9 mouse cellular contexts compared by ENCODE assay signal in genomic region chr6:108367412-108367811, GRCm38 (mm10).
DNase-seq lines count a peak whose midpoint lies in the region; ATAC-seq and TF ChIP-seq lines count a peak whose summit lies in the region.
"Had no signal": no experiment of that assay in that cellular context is flagged by ENCODE, and none has a peak within 500 bp of the region (broad histone marks: within the 10 kb centered on the region; RNA-seq: fewer than 3 reads in every experiment).

No protein-coding gene starts in this region.

- no peaks in the 10 kb centered on the region for H3K9me3 ChIP-seq in liver, embryonic 14.5 days (ENCODE audit: control insufficient read depth, low read length)
- H3K9me3 ChIP-seq: embryonic facial prominence, embryonic 15.5 days had no signal

- TF ChIP-seq EP300 in liver, embryonic 14.5 days (IDR thresholded peaks at IDR 0.05; ENCODE audit: low read depth), result no peak

- H3K4me1 ChIP-seq in liver, embryonic 14.5 days (replicated peaks; ENCODE audit: control insufficient read depth in 2 of 2, insufficient read depth in 2 of 2, low read length in 1 of 2), result no peaks in the 10 kb centered on the region
- H3K4me1 ChIP-seq in embryonic fibroblast, embryonic 13.5 days (ENCODE audit: control insufficient read depth, insufficient read depth, low read length), result no peaks in the 10 kb centered on the region
- H3K4me1 ChIP-seq: embryonic facial prominence, embryonic 15.5 days had no signal

- no peak overlapping the region for H3K4me3 ChIP-seq in liver, embryonic 14.5 days (ENCODE audit: insufficient read depth in 1 of 2, low read depth in 2 of 2, low read length in 2 of 2)
- no peak overlapping the region for H3K4me3 ChIP-seq in embryonic fibroblast, embryonic 13.5 days (ENCODE audit: insufficient read depth, low read length)
- H3K4me3 ChIP-seq: embryonic facial prominence, embryonic 15.5 days had no signal

- H3K27ac ChIP-seq in liver, embryonic 14.5 days, result no peak overlapping the region
- no peak overlapping the region for H3K27ac ChIP-seq in embryonic fibroblast, embryonic 13.5 days (ENCODE audit: insufficient read depth, low read length)
- H3K27ac ChIP-seq: embryonic facial prominence, embryonic 15.5 days had no signal

- H3K27me3 ChIP-seq in liver, embryonic 14.5 days (ENCODE audit: control insufficient read depth, insufficient read depth, low read length), result no peaks in the 10 kb centered on the region
- H3K27me3 ChIP-seq: embryonic facial prominence, embryonic 15.5 days had no signal

- DNase-seq in frontal cortex, postnatal 10 days (ENCODE audit: low spot score in 2 of 2), result no peak
- DNase-seq in liver, embryonic 14.5 days (ENCODE audit: low read depth in 3 of 3, low spot score in 3 of 3), result no peak
- DNase-seq in liver (no peak), ES-CJ7 (ENCODE audit: low read depth, low spot score) (peak; percentile 40)
- no peak for DNase-seq in adrenal gland, adult 2 months
- no peak for DNase-seq in heart, postnatal 4 days

- H3K4me2 ChIP-seq in liver, embryonic 14.5 days (ENCODE audit: low read depth), result no peak overlapping the region
- H3K4me2 ChIP-seq: embryonic facial prominence, embryonic 15.5 days had no signal

- ATAC-seq in frontal cortex, adult (ENCODE audit: low TSS enrichment), result peak; percentile 91
- ATAC-seq in liver, embryonic 14.5 days (ENCODE audit: insufficient read depth), result no peak

- 82% methylated on average over 4 of the region's 4 CpGs for WGBS in liver, embryonic 14.5 days (ENCODE audit: insufficient replicate concordance)

- no peak overlapping the region for H3K9ac ChIP-seq in liver, embryonic 14.5 days (replicated peaks)
- H3K9ac ChIP-seq: embryonic facial prominence, embryonic 15.5 days had no signal

- TF ChIP-seq CTCF in liver, embryonic 14.5 days (IDR thresholded peaks at IDR 0.05; ENCODE audit: low read depth), result peak; percentile 43
- TF ChIP-seq CTCF in embryonic fibroblast, embryonic 13.5 days (IDR thresholded peaks at IDR 0.05; ENCODE audit: borderline replicate concordance, insufficient read depth, low read length), result peak; percentile 38; the same call in 1 of the 2 replicates

- no peaks in the 10 kb centered on the region; the same call in 1 of the 2 replicates for H3K36me3 ChIP-seq in liver, embryonic 14.5 days (replicated peaks; ENCODE audit: control insufficient read depth, insufficient read depth, low read depth)

- TF ChIP-seq POLR2A in embryonic fibroblast, embryonic 13.5 days (IDR thresholded peaks at IDR 0.05; ENCODE audit: low read depth, low read length), result no peak
